Mouse (Mus musculus) adrenal gland, postnatal 4 days (tissue): ENCODE measurements at regions not wholly inside any gene's neighbourhood (a gene's known extent, or its start where the extent isn't known, plus 50 kb on each side); places are given as distances from the start of the nearest gene placed in this dataset.

ENCODE experiments used
- DNase-seq, 2 experiments: peaks; one replicate each; pipeline ENCODE4 v3.0.0; 2021 to 2022; ENCODE audit warnings: low spot score in 2 of 2, mixed read lengths in 2 of 2

- no peak for DNase-seq
Measured at GRCm38 (mm10) chr11:114224706-114225105, 157.9 kb upstream of the Sdk2 start.

GRCm38 (mm10) chr11:114223061-114223460 lies 156.2 kb upstream of the Sdk2 start:
- no peak for DNase-seq

- DNase-seq = no peak
Measured at GRCm38 (mm10) chr11:114220466-114220865, 153.6 kb upstream of the Sdk2 start.

- DNase-seq = no peak
Measured at GRCm38 (mm10) chr11:114218732-114219506, 152.1 kb upstream of the Sdk2 start.

- DNase-seq = no peak
Measured at GRCm38 (mm10) chr11:114217245-114217757, 150.5 kb upstream of the Sdk2 start.

GRCm38 (mm10) chr11:114216493-114216892 lies 149.6 kb upstream of the Sdk2 start:
- no peak for DNase-seq

GRCm38 (mm10) chr11:114215256-114215655 lies 148.4 kb upstream of the Sdk2 start:
- no peak for DNase-seq

GRCm38 (mm10) chr11:114212136-114212535 lies 145.3 kb upstream of the Sdk2 start:
- DNase-seq = no peak

- no peak for DNase-seq
Measured at GRCm38 (mm10) chr11:114205192-114205591, 138.3 kb upstream of the Sdk2 start.

GRCm38 (mm10) chr11:114203416-114203815 lies 136.6 kb upstream of the Sdk2 start:
- no peak for DNase-seq

- no peak for DNase-seq
Measured at GRCm38 (mm10) chr11:114202486-114202885, 135.6 kb upstream of the Sdk2 start.

GRCm38 (mm10) chr11:114199081-114199586 lies 132.3 kb upstream of the Sdk2 start:
- DNase-seq = no peak

GRCm38 (mm10) chr11:114198317-114199032 lies 131.6 kb upstream of the Sdk2 start:
- DNase-seq = peak; percentile 83 to 85

GRCm38 (mm10) chr11:114195291-114195690 lies 128.4 kb upstream of the Sdk2 start:
- DNase-seq = no peak

- no peak for DNase-seq
Measured at GRCm38 (mm10) chr11:114194055-114194706, 127.3 kb upstream of the Sdk2 start.

GRCm38 (mm10) chr11:114193018-114193417 lies 126.2 kb upstream of the Sdk2 start:
- no peak for DNase-seq

- DNase-seq = no peak
Measured at GRCm38 (mm10) chr11:114191661-114192060, 124.8 kb upstream of the Sdk2 start.

GRCm38 (mm10) chr11:114184970-114185882 lies 118.4 kb upstream of the Sdk2 start:
- DNase-seq = no peak

- DNase-seq = no peak
Measured at GRCm38 (mm10) chr11:114184431-114184830, 117.6 kb upstream of the Sdk2 start.

- DNase-seq = no peak
Measured at GRCm38 (mm10) chr11:114183231-114183630, 116.4 kb upstream of the Sdk2 start.
